Mouse (Mus musculus): ENCODE data around the gene Trim7. TPM values are rescaled to one million over a fixed set of nuclear protein-coding genes. Genes with fewer than 3 reads are reported as not detected.
A peak's percentile ranks its signal among the peaks of the same experiment; 100 is the strongest.
"Not testable (repeated sequence)": the region's sequence is repeated elsewhere in the genome, so short reads cannot be mapped to it uniquely, and the experiment has no call there.

Trim7 gene
- polyA plus RNA-seq, 1 experiment from 2014 or later = 1.8 TPM

DNA sequence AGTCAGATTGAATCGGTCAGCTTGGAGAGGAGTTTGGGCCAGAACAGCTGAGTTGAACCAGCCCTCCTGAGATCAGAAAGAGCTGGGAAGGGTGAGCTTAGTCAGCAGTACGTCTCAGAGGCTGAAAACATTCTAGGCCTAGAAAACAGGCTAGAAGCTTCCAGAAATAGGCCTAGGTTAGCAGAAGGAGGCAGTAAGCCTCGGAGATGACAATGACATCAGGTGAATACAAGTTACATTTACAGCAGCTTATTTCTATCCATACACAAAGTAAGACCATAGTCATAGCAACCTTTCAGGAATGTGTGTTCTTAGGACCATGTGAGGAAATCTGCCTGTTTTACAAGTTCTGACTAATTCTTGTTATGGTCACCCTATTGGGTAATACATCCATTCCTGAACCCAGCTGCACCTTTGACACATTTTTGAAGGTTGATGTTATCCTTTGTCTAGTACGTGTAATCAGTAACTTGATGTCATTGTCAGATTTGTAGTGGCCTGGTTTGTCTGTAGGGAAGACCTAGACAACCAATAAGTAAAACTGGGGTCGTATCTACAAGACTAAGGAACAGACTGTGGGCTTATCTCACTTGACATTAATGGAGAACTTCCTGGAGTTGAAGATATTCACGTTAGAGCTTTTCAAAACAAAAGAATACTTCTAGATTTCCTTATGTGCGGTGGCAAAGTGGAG lies 6.2 kb upstream of the Trim7 start:
- 80% methylated on average over 7 of the region's 7 CpGs for WGBS
- Histone ChIP-seq H3K27me3 (replicated peaks) (peaks cover 10% of the 10 kb centered on the region), H3K9me3 (no peaks in the 10 kb centered on the region), H3K4me2 (replicated peaks) (no peak overlapping the region), H3K4me1 (peaks cover 16% of the 10 kb centered on the region), H3K36me3 (no peaks in the 10 kb centered on the region), H3K4me3 (no peak overlapping the region), H3K27ac (no peak overlapping the region), H3K9ac (no peak overlapping the region)
- no peak for ATAC-seq (ENCODE audit: low FRiP score, low read depth)

DNA sequence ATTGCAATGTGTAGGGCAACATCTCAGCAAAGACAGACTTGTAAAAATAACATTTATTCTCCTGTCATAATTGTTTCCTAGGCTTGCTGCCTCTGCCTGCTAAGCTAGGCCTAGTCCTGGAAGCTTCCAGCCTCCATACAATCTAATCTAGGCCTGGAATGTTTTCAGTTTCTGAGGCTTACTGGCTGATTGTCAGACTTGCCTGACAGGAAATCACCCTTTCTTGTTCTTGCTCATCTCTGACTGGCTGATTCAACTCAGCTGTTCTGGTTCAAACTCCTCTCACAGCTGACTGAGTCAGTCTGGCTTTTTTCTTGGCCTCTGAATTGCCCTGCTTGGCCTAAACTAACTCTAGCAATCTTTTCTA lies 5.6 kb upstream of the Trim7 start:
- H3K4me1 ChIP-seq = peaks cover 11% of the 10 kb centered on the region
- no peak overlapping the region for H3K4me3 ChIP-seq
- H3K36me3 ChIP-seq = no peaks in the 10 kb centered on the region
- H3K27me3 ChIP-seq (replicated peaks) = peaks cover 12% of the 10 kb centered on the region
- no peak for ATAC-seq (ENCODE audit: low FRiP score, low read depth)
- H3K27ac ChIP-seq = no peak overlapping the region
- no peak overlapping the region for H3K9ac ChIP-seq
- H3K9me3 ChIP-seq = no peaks in the 10 kb centered on the region
- no peak overlapping the region for H3K4me2 ChIP-seq (replicated peaks)

DNA sequence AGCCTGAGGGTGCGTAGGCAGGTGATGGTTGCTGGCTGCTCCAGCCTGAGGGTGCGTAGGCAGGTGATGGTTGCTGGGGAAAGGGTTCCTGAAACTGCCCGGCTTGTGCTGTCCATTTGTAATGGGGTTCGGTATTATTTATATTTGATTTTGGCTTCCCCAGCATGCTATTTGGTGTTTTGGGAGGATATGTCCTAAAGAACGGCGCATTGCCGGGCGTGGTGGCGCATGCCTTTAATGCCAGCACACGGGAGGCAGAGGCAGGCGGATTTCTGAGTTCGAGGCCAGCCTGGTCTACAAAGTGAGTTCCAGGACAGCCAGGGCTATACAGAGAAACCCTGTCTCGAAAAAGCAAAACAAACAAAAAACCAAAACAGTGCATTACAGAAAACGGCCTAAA lies 4.6 kb upstream of the Trim7 start:
- not testable (repeated sequence) for H3K4me1 ChIP-seq; ATAC-seq (ENCODE audit: low FRiP score, low read depth); H3K4me3 ChIP-seq; H3K4me2 ChIP-seq (replicated peaks); H3K9me3 ChIP-seq; H3K36me3 ChIP-seq; H3K27ac ChIP-seq; H3K9ac ChIP-seq
- H3K27me3 ChIP-seq (replicated peaks) = peaks cover 12% of the 10 kb centered on the region
- 79% methylated on average over 14 of the region's 14 CpGs for WGBS

DNA sequence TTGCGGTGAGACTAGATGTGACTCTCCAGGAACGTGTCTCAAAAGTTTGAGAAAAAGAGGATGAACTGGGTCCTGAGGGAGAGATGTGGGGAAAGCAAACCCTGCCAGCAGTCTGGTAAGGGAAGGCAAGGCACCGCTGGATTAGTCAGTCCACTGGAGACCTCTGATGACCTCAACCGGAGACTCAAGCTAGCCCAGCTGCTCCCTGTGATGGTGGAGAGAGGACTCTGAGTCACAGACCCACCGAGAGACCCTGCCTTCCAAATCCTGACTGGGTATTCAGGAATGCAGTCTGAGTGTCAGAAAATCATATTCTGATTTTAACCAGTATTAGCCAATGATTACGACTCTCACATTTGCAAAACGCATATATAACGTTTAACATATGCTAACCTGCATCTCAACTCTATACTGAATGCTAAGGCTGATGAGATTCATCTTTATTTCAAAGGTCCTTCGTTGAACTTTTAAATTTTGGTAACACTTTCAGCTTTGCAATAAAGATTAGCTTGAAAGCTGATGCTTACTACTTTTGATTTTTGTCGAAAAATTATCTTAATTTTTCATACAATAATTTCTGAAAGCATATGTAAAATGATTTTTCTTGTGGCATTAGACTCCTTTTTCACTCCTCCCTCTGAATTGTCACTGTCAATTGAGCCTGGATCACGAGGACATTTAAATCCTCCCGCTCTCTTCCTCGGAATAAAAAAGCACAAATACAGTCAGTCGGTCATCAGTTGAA lies 3.0 kb upstream of the Trim7 start:
- Histone ChIP-seq H3K36me3 (no peaks in the 10 kb centered on the region), H3K4me2 (replicated peaks) (peak overlapping the region; percentile 59), H3K4me1 (peaks cover 5% of the 10 kb centered on the region), H3K27me3 (replicated peaks) (peaks cover 12% of the 10 kb centered on the region), H3K9ac (no peak overlapping the region), H3K4me3 (peak overlapping the region; percentile 28; the same call in 1 of the 2 replicates), H3K27ac (no peak overlapping the region), H3K9me3 (no peaks in the 10 kb centered on the region)
- 34% methylated on average over 14 of the region's 14 CpGs for WGBS
- no peak for ATAC-seq (ENCODE audit: low FRiP score, low read depth)

DNA sequence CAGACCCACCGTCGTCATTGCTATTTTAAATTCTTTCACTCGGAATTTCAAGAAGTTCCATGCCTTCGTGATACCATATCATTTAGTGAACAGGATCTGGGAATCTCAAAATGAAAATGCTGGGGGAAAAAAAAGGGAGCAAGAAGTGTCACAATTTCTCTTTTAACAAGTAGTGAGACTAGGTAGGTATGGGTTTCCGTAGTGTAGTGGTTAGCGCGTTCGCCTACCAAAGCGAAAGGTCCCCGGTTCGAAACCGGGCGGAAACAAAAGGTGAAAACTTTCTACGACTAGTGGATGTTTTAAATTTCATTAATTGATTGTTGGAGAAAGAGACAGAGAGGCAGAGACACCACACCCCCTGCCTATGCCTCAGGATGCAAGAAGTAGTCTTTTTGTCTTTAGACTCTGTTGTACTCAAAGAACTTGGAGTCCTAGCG lies 2.4 kb upstream of the Trim7 start:
- no peak overlapping the region for H3K27ac ChIP-seq
- H3K9ac ChIP-seq = no peak overlapping the region
- peak overlapping the region; percentile 59 for H3K4me2 ChIP-seq (replicated peaks)
- WGBS = under 1% methylated on average over 15 of the region's 15 CpGs
- peaks cover 12% of the 10 kb centered on the region for H3K27me3 ChIP-seq (replicated peaks)
- no peak for ATAC-seq (ENCODE audit: low FRiP score, low read depth)
- no peaks in the 10 kb centered on the region for H3K9me3 ChIP-seq
- peaks cover 5% of the 10 kb centered on the region for H3K4me1 ChIP-seq
- H3K36me3 ChIP-seq = no peaks in the 10 kb centered on the region
- peak overlapping the region; percentile 28 for H3K4me3 ChIP-seq

DNA sequence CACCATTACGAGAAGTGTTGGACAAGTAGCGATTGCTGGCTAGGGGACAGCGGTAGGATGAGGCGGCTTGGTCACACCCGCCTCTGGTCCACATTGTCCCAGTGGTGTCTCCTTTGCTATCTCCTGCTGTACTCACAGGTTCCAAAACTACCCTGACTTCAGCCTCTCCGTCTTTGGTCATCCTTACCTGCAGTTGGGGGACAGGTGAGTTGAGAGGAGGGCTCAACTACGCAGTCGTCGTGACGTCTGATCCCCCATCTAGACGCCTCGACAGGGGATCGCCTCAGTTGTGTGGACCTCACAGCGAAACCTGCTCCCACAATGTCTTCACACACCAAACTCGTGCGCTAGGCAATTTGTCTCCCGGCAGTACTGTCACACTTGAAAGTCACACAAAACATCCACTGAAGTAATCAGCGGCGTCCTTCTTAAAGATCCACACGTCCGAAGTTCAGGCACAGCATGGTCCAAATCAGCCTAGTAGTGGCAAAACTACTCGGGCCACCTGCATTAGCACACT lies 1.6 kb upstream of the Trim7 start:
- WGBS = 4% methylated on average over 22 of the region's 22 CpGs

DNA sequence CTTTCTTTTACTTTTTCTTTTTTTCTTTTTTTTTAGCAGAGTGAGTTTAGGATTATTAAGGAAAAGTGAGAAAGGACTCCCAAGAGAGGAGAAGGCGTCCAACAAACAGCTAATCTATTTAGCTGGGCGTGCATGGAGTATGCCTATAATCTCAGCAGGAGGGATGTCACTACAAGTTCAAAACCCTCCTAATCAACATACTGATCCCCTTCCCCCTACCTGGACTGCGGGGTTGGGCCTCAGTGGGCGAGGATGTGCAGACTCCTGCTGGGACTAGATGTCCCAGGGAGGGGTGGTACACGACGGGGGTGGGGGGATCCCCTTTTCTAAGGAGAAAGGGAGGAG lies 784 bp downstream of the Trim7 start:
- Histone ChIP-seq H3K36me3 (no peaks in the 10 kb centered on the region), H3K4me3 (peak overlapping the region; percentile 38), H3K4me2 (replicated peaks) (peak overlapping the region; percentile 58), H3K4me1 (peaks cover 5% of the 10 kb centered on the region), H3K27ac (no peak overlapping the region), H3K9me3 (no peaks in the 10 kb centered on the region), H3K27me3 (replicated peaks) (peaks cover 12% of the 10 kb centered on the region), H3K9ac (0 out of 2 replicates have a peak overlapping the region, but pooled peaks have one; percentile 29)
- ATAC-seq (ENCODE audit: low FRiP score, low read depth) = 0 out of 2 replicates have a peak, but pooled peaks have one; percentile 19
- WGBS = 0% methylated on average over 6 of the region's 6 CpGs

More for the DNA sequence above, 1.6 kb upstream of the Trim7 start:
- Histone ChIP-seq H3K4me3 (peak overlapping the region; percentile 28), H3K9ac (no peak overlapping the region), H3K36me3 (no peaks in the 10 kb centered on the region), H3K27me3 (replicated peaks) (peaks cover 12% of the 10 kb centered on the region), H3K4me2 (replicated peaks) (peak overlapping the region; percentile 59), H3K4me1 (peaks cover 5% of the 10 kb centered on the region), H3K9me3 (no peaks in the 10 kb centered on the region), H3K27ac (no peak overlapping the region)
- ATAC-seq (ENCODE audit: low FRiP score, low read depth) = no peak

DNA sequence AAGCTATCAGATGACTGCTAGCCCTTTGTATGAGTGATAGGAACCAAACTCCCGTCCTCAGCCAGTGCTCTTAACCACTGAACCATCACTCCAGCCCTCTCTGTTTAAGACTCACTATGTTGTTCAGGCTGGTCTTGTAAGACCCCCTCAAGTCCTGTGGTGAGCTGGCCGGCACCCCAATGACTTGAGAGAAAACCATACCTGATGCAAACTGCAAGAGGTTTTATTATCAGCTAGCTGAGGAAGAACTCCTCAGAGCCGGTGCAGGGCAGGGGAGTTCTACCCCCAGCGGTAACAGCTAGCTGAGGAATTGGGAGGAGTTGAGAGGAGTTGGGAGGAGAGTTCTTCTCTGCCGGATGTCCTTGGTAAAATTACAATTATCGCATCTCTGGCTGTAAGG lies 2.0 kb downstream of the Trim7 start:
- no peak overlapping the region for H3K27ac ChIP-seq
- H3K4me1 ChIP-seq = peaks cover 5% of the 10 kb centered on the region
- H3K9ac ChIP-seq = no peak overlapping the region
- H3K4me2 ChIP-seq (replicated peaks) = no peak overlapping the region
- peaks cover 12% of the 10 kb centered on the region for H3K27me3 ChIP-seq (replicated peaks)
- H3K4me3 ChIP-seq = no peak overlapping the region
- no peaks in the 10 kb centered on the region for H3K9me3 ChIP-seq
- 74% methylated on average over 6 of the region's 6 CpGs for WGBS
- no peaks in the 10 kb centered on the region for H3K36me3 ChIP-seq
- ATAC-seq (ENCODE audit: low FRiP score, low read depth) = no peak

DNA sequence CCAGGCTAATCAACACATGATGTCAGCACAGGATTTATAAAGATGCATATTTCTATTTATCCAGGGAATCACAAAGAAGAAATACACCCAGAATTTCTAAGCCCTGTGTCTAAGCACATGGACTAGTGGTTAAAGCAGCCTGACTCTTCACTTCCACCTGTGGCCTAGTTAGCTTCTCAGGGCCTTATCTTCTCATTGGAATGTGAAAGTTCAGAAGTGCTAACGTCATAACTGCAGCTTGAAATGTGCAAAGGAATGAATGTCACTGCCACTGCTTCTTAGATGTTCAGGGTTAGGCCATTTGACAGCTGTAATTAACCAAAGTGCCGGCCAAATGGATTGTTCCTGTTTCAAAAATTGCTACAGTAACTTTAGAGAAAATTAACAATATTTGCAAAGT lies 4.3 kb downstream of the Trim7 start:
- H3K4me1 ChIP-seq = peaks cover 5% of the 10 kb centered on the region
- H3K4me3 ChIP-seq = no peak overlapping the region
- no peak overlapping the region for H3K9ac ChIP-seq
- no peaks in the 10 kb centered on the region for H3K27me3 ChIP-seq (replicated peaks)
- no peak overlapping the region for H3K4me2 ChIP-seq (replicated peaks)
- WGBS = 76% methylated on average over 2 of the region's 2 CpGs
- no peaks in the 10 kb centered on the region for H3K36me3 ChIP-seq
- no peak overlapping the region for H3K27ac ChIP-seq
- ATAC-seq (ENCODE audit: low FRiP score, low read depth) = no peak
- no peaks in the 10 kb centered on the region for H3K9me3 ChIP-seq

DNA sequence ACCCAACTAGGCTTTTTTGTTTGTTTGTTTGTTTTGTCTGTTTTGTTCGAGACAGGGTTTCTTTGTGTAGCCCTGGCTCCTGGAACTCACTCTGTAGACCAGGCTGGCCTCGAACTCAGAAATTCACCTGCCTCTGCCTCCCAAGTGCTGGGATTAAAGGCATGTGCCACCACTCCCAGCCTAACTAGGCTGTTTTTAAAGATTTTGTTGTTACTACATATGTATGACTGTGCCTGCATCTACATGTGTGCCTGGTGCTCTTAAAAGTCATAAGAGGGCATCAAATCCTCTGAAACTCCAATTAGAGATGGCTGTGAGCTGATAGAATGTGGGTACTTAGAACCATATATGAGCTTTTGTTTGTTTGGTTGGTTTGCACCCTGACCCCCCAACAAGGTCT lies 5.3 kb downstream of the Trim7 start:
- Histone ChIP-seq H3K9me3 (no peaks in the 10 kb centered on the region), H3K36me3 (no peaks in the 10 kb centered on the region), H3K27me3 (replicated peaks) (peaks cover 2% of the 10 kb centered on the region), H3K4me1 (peaks cover 5% of the 10 kb centered on the region), H3K27ac (no peak overlapping the region), H3K4me2 (replicated peaks) (no peak overlapping the region), H3K9ac (no peak overlapping the region), H3K4me3 (no peak overlapping the region)
- no peak for ATAC-seq (ENCODE audit: low FRiP score, low read depth)
- WGBS = 77% methylated on average over 2 of the region's 2 CpGs

DNA sequence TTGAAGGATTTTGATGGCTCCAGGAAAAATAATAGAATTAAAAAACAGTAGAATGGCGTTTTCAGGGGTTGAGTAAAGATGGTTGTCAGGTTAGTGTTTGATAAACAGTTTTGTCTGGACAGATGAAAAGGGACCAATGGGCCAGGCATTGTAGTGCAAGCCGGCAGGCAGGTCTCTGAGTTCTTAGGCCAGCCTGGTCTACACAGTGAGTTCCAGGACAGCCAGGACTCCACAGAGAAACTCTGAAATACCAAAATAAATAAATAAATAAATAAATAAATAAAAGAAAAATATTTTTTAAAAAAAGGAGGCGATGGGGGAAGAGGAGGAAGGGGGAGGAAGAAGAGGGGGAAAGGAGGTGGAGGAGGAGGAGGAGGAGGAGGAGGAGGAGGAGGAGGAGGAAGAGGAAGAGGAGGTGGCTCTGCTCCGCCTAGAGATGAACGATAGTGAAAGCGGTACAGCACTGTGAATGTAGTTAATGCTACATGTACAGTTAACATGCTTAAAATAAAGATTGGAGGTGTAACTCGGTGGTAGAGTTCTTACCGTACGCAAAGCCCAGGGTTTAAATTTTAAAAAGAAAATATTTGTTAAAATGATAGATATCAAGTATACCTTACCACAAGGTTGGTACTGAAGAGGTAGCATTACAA lies 7.3 kb downstream of the Trim7 start:
- no peaks in the 10 kb centered on the region for H3K36me3 ChIP-seq
- H3K9me3 ChIP-seq = no peaks in the 10 kb centered on the region
- peak overlapping the region; percentile 58 for H3K4me2 ChIP-seq (replicated peaks)
- H3K27ac ChIP-seq = no peak overlapping the region
- peaks cover 5% of the 10 kb centered on the region; the same call in 1 of the 2 replicates for H3K4me1 ChIP-seq
- no peak overlapping the region for H3K4me3 ChIP-seq
- WGBS = 42% methylated on average over 9 of the region's 9 CpGs
- H3K27me3 ChIP-seq (replicated peaks) = peaks cover 7% of the 10 kb centered on the region
- no peak overlapping the region for H3K9ac ChIP-seq
- no peak for ATAC-seq (ENCODE audit: low FRiP score, low read depth)
